Mouse (Mus musculus): ENCODE data around the gene B3galnt1.

DNA sequence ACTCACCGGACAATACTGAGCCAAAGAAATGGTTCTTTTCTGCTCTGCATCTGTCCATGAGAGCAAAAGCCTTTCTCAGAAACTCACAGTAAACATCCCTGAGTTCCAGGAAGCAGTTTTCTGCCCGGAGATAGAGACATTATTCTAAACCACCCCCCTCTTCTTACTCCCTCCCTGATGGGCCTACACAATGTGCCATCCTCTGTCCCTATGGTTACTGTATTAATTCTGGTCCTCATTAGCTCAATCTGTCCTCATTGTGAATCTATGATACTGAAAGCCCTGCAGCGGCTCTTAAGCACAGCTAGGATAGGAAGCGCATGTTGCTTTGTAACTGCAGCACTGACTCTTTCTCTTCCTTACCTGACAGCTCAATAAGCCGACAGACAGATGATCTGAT is 53.7 kb downstream of the B3galnt1 start:
- TF ChIP-seq CTCF (IDR thresholded peaks at IDR 0.05; ENCODE audit: insufficient read depth, low read length): no peak
- TF ChIP-seq POLR2A (IDR thresholded peaks at IDR 0.05; ENCODE audit: borderline replicate concordance, extremely low read depth, low read depth, low read length): no peak
